Mouse (Mus musculus): ENCODE measurements around the gene Cmss1.

GRCm38 (mm10) chr16:57485265-57485664, 121.4 kb downstream of the Cmss1 start:
- TF ChIP-seq CTCF (IDR thresholded peaks at IDR 0.05; ENCODE audit: extremely low read depth, insufficient read length, insufficient replicate concordance, low read depth, low read length) (no peak), POLR2A (IDR thresholded peaks at IDR 0.05; ENCODE audit: low read depth, low read length) (no peak)

All from small intestine, adult 2 months (tissue).